8 mouse cellular contexts compared by ENCODE assay signal in genomic region chr15:60760015-60760437, GRCm38 (mm10).
DNase-seq lines count a peak whose midpoint lies in the region; ATAC-seq and TF ChIP-seq lines count a peak whose summit lies in the region.

No protein-coding gene starts in this region.

- no peak overlapping the region for H3K27ac ChIP-seq in hindbrain, postnatal 0 days
- no peak overlapping the region for H3K27ac ChIP-seq in limb, embryonic 12.5 days

- H3K4me3 ChIP-seq in hindbrain, postnatal 0 days (ENCODE audit: low read length), result no peak overlapping the region
- H3K4me3 ChIP-seq in limb, embryonic 12.5 days (replicated peaks), result no peak overlapping the region

- no peaks in the 10 kb centered on the region for H3K27me3 ChIP-seq in hindbrain, postnatal 0 days (ENCODE audit: insufficient read depth, low read length)
- no peaks in the 10 kb centered on the region for H3K27me3 ChIP-seq in limb, embryonic 12.5 days

- peak; percentile 75 for TF ChIP-seq CTCF in hindbrain, postnatal 0 days (IDR thresholded peaks at IDR 0.05; ENCODE audit: low read depth)

- H3K4me2 ChIP-seq in hindbrain, postnatal 0 days (ENCODE audit: low read depth, low read length), result no peak overlapping the region
- H3K4me2 ChIP-seq in limb, embryonic 12.5 days, result no peak overlapping the region

- no peak overlapping the region for H3K9ac ChIP-seq in hindbrain, postnatal 0 days (replicated peaks; ENCODE audit: low read length)
- H3K9ac ChIP-seq in limb, embryonic 12.5 days (replicated peaks), result no peak overlapping the region

- H3K9me3 ChIP-seq in hindbrain, postnatal 0 days (ENCODE audit: low read length), result no peaks in the 10 kb centered on the region
- H3K9me3 ChIP-seq in limb, embryonic 12.5 days, result no peaks in the 10 kb centered on the region

- H3K36me3 ChIP-seq in hindbrain, postnatal 0 days (ENCODE audit: insufficient read depth, low read length), result no peaks in the 10 kb centered on the region
- H3K36me3 ChIP-seq in limb, embryonic 12.5 days, result no peaks in the 10 kb centered on the region

- DNase-seq in right cerebral cortex, postnatal 14 days, result peak; percentile 19
- no peak for DNase-seq in right cerebral cortex, adult 2 months (ENCODE audit: low spot score in 2 of 2)
- DNase-seq in cerebellum, adult 9-11 months, result peak; percentile 8
- DNase-seq in gastrocnemius, postnatal 10 days, result peak; percentile 63
- DNase-seq in hindbrain, postnatal 0 days (ENCODE audit: low spot score), result peak; percentile 61
- DNase-seq in naive thymus-derived CD4-positive, alpha-beta T cell, adult 2 months (ENCODE audit: low read depth), result peak; percentile 47
- peak; percentile 62 for DNase-seq in thymus, postnatal 14 days

- WGBS in hindbrain, postnatal 0 days, result 29% methylated on average over 6 of the region's 6 CpGs
- WGBS in limb, embryonic 12.5 days, result 29% methylated on average over 6 of the region's 6 CpGs

- no peaks in the 10 kb centered on the region for H3K4me1 ChIP-seq in hindbrain, postnatal 0 days (ENCODE audit: insufficient read depth, low read length)
- H3K4me1 ChIP-seq in limb, embryonic 12.5 days (replicated peaks), result no peaks in the 10 kb centered on the region

- peak; percentile 96 for ATAC-seq in hindbrain, postnatal 0 days
- peak; percentile 73 for ATAC-seq in limb, embryonic 12.5 days (ENCODE audit: insufficient number of reproducible peaks, insufficient read depth, low FRiP score, low TSS enrichment, low read depth)

Comparison
In these comparisons a context has a peak if more than half of its experiments do, and no peak if none do; other contexts are left out.
1. DNase-seq: peak in right cerebral cortex, postnatal 14 days (single experiment), cerebellum, adult 9-11 months (single experiment), gastrocnemius, postnatal 10 days (single experiment), hindbrain, postnatal 0 days (single experiment), naive thymus-derived CD4-positive, alpha-beta T cell, adult 2 months (single experiment) and thymus, postnatal 14 days (single experiment); none in right cerebral cortex, adult 2 months (0 of 2).